In the genomic region with DNA sequence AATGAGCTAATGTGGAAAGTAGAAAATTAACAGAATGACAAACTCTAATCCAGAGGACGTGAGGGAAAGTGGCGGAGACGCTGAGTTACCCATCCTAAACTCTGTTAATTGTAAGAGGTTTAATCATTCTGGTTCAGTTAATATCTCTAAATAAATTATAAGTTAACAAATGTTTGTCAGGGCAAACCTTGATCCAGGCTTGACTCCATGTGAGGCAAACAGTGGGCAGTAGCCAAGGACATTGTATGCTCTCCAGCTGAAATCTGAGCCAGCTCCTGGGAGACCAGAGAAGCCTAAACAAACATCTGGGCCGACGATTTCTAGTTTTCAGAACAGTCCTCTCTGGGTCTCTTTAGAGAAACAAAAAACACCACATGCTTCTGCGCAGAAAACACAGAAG, we compare ENCODE assay signal across 11 mouse cellular contexts. TPM values are rescaled to one million over a fixed set of nuclear protein-coding genes. Genes with fewer than 3 reads are reported as not detected.
A peak's percentile ranks its signal among the peaks of the same experiment; 100 is the strongest.
DNase-seq lines count a peak whose midpoint lies in the region; ATAC-seq lines count a peak whose summit lies in the region.
"Had no signal": no experiment of that assay in that cellular context is flagged by ENCODE, and none has a peak within 500 bp of the region (broad histone marks: within the 10 kb centered on the region; RNA-seq: fewer than 3 reads in every experiment).

No protein-coding gene starts in this region.

- H3K4me2 ChIP-seq in heart, embryonic 12.5 days: no peak overlapping the region
- no peak overlapping the region for H3K4me2 ChIP-seq in kidney, embryonic 14.5 days (replicated peaks; ENCODE audit: low read depth, low read length)

- DNase-seq in heart, adult 8-10 months (ENCODE audit: low spot score): peak; percentile 36
- DNase-seq in ovary, adult 18-20 months (ENCODE audit: low spot score): peak; percentile 16
- DNase-seq in ovary, postnatal 14 days (ENCODE audit: low spot score): no peak
- peak; percentile 56 for DNase-seq in skeletal muscle tissue, adult 2 months (ENCODE audit: low read depth, low spot score)
- DNase-seq in thymus, postnatal 0 days (ENCODE audit: low spot score): no peak
- DNase-seq: thymus, postnatal 36 days had no signal

- no peak overlapping the region for H3K4me3 ChIP-seq in heart, embryonic 12.5 days
- H3K4me3 ChIP-seq in kidney, embryonic 14.5 days (ENCODE audit: low read length): no peak overlapping the region
- H3K4me3 ChIP-seq: megakaryocyte, embryonic 14.5 days had no signal

- ATAC-seq in heart, embryonic 12.5 days (ENCODE audit: insufficient number of reproducible peaks, low FRiP score): no peak
- peak; percentile 68; the same call in 1 of the 2 replicates for ATAC-seq in kidney, embryonic 14.5 days (ENCODE audit: low FRiP score, low TSS enrichment)
- no peak for ATAC-seq in megakaryocyte progenitor cell, adult 5-6 weeks (replicated peaks; ENCODE audit: poor library complexity)
- ATAC-seq: intestine, embryonic 16.5 days had no signal

- no peak overlapping the region for H3K27ac ChIP-seq in heart, embryonic 12.5 days (ENCODE audit: poor library complexity, severe bottlenecking)
- no peak overlapping the region; the same call in 1 of the 2 replicates for H3K27ac ChIP-seq in kidney, embryonic 14.5 days (ENCODE audit: low read depth, low read length)

- WGBS in heart, embryonic 12.5 days: 49% methylated on average over 6 of the region's 6 CpGs
- WGBS in kidney, embryonic 14.5 days: 35% methylated on average over 6 of the region's 6 CpGs

- H3K9me3 ChIP-seq in heart, embryonic 12.5 days (replicated peaks): no peaks in the 10 kb centered on the region
- no peaks in the 10 kb centered on the region for H3K9me3 ChIP-seq in kidney, embryonic 14.5 days (ENCODE audit: control insufficient read depth, low read length)
- H3K9me3 ChIP-seq: megakaryocyte, embryonic 14.5 days had no signal

- no peak overlapping the region for H3K9ac ChIP-seq in heart, embryonic 12.5 days
- no peak overlapping the region for H3K9ac ChIP-seq in kidney, embryonic 14.5 days (ENCODE audit: low read depth, low read length)

- H3K36me3 ChIP-seq in heart, embryonic 12.5 days: no peaks in the 10 kb centered on the region
- no peaks in the 10 kb centered on the region for H3K36me3 ChIP-seq in kidney, embryonic 14.5 days (ENCODE audit: control insufficient read depth, insufficient read depth, low read length)

- no peaks in the 10 kb centered on the region for H3K27me3 ChIP-seq in heart, embryonic 12.5 days (replicated peaks)
- no peaks in the 10 kb centered on the region for H3K27me3 ChIP-seq in kidney, embryonic 14.5 days (ENCODE audit: control insufficient read depth, insufficient read depth, low read length)
- H3K27me3 ChIP-seq: megakaryocyte, embryonic 14.5 days had no signal

- no peaks in the 10 kb centered on the region for H3K4me1 ChIP-seq in heart, embryonic 12.5 days (replicated peaks)
- H3K4me1 ChIP-seq in kidney, embryonic 14.5 days (ENCODE audit: control insufficient read depth, insufficient read depth, low read length): no peaks in the 10 kb centered on the region
- H3K4me1 ChIP-seq: megakaryocyte, embryonic 14.5 days had no signal

RNA-seq across cellular contexts. Expression of gene Dnajc1, which starts 49.2 kb away (rescaled TPM):
- total RNA-seq in heart, adult 8-10 months (2022): 10 to 100 TPM; 14.1 to 17.2 (median 15.5) TPM
- polyA plus RNA-seq in heart, embryonic 12.5 days (2016; fragmentation: Nextera tagmentation; extraction: Ambion mirVana): 25.2 and 25.9 TPM in 2 replicates
- polyA plus RNA-seq in kidney, embryonic 14.5 days (2014; fragmentation: Nextera tagmentation; extraction: Ambion mirVana): 36.0 and 38.6 TPM in 2 replicates
- polyA plus RNA-seq in thymus, postnatal 0 days (2015; fragmentation: Nextera tagmentation; extraction: Ambion mirVana): 47.4 and 51.1 TPM in 2 replicates
- total RNA-seq in megakaryocyte progenitor cell, adult 5-6 weeks (2015): 13.4 and 19.9 TPM in 2 replicates
- 47.2 and 54.5 TPM in 2 replicates for total RNA-seq in megakaryocyte progenitor cell, adult 5-6 weeks (2017)

Comparison
In these comparisons a context has a peak if more than half of its experiments do, and no peak if none do; other contexts are left out.
1. DNase-seq: peak in heart, adult 8-10 months (single experiment), ovary, adult 18-20 months (single experiment) and skeletal muscle tissue, adult 2 months (single experiment); none in ovary, postnatal 14 days (single experiment) and thymus, postnatal 0 days (single experiment).